Mouse (Mus musculus) lung, embryonic 14.5 days (tissue): ENCODE measurements around the gene Fbxl18. TPM values are rescaled to one million over a fixed set of nuclear protein-coding genes. Genes with fewer than 3 reads are reported as not detected.

Experiments used
- ATAC-seq: fragments of 200-750 bp; cut with Nextera tagmentation; 2 replicates; pipeline ENCODE4 v1.8.0; 2017; ENCODE audit warnings: mild to moderate bottlenecking, moderate TSS enrichment, moderate library complexity; ENCODE audit not compliant: insufficient read depth
- DNase-seq: peaks from one replicate; pipeline ENCODE4 v3.0.0-alpha.2; 2015
- H3K27ac ChIP-seq: fragments of 300-500 bp; sonication (generic); 2 replicates; pipeline ENCODE4 v1.5.1; 2014; ENCODE audit warnings: low read depth, mild to moderate bottlenecking, moderate library complexity
- H3K27me3 ChIP-seq: fragments of 300-500 bp; sonication (generic); 2 replicates; pipeline ENCODE4 v1.6.1; 2014; ENCODE audit warnings: low read length, control low read depth; ENCODE audit not compliant: insufficient read depth
- H3K36me3 ChIP-seq: fragments of 300-500 bp; sonication (generic); 2 replicates; pipeline ENCODE4 v1.6.1; 2014; ENCODE audit warnings: control low read depth; ENCODE audit not compliant: insufficient read depth
- H3K4me1 ChIP-seq: fragments of 300-500 bp; sonication (generic); 2 replicates; pipeline ENCODE4 v1.6.1; 2014; ENCODE audit warnings: antibody characterized with exemption, control low read depth; ENCODE audit not compliant: insufficient read depth
- H3K4me2 ChIP-seq: fragments of 300-500 bp; sonication (generic); 2 replicates; pipeline ENCODE4 v1.6.1; 2014; ENCODE audit warnings: mild to moderate bottlenecking
- H3K4me3 ChIP-seq: fragments of 300-500 bp; sonication (generic); 2 replicates; pipeline ENCODE4 v1.5.1; 2014; ENCODE audit warnings: low read depth, low read length
- H3K9ac ChIP-seq: fragments of 300-500 bp; sonication (generic); 2 replicates; pipeline ENCODE4 v1.6.1; 2014
- H3K9me3 ChIP-seq: fragments of 300-500 bp; sonication (generic); 2 replicates; pipeline ENCODE4 v1.6.1; 2016; ENCODE audit warnings: low read depth, low read length, control low read depth
- CTCF ChIP-seq: IDR thresholded peaks from 2 replicates; pipeline ENCODE4 v1.5.1; 2016; ENCODE audit warnings: antibody characterized with exemption, low read depth
- WGBS: fragments of 180-500 bp; shearing (Covaris S2); extraction: QIAGEN DNeasy Blood & Tissue Kit; methylation state at CpG from one replicate; pipeline ENCODE4 v1.1.7; 2014; 5-methylcytosine and 5-hydroxymethylcytosine counted together
- polyA plus RNA-seq: library from polyadenylated mRNA; unstranded; fragments of >200 nt; fragmentation: Nextera tagmentation; extraction: Ambion mirVana; gene quantifications from 2 replicates; pipeline ENCODE4 v1.2.1, GENCODE M21; 2014

Fbxl18 gene
- polyA plus RNA-seq, 1 experiment from 2014 or later, result 11.8 TPM

- H3K4me2 ChIP-seq, result peak overlapping the region; percentile 50
- DNase-seq, result peak; percentile 83
- H3K27ac ChIP-seq, result peak overlapping the region; percentile 91
- TF ChIP-seq CTCF, result no peak
- peak; percentile 90 for ATAC-seq
- H3K36me3 ChIP-seq, result no peaks in the 10 kb centered on the region
- H3K9me3 ChIP-seq, result no peaks in the 10 kb centered on the region
- H3K27me3 ChIP-seq, result no peaks in the 10 kb centered on the region
- H3K4me1 ChIP-seq, result peaks cover 17% of the 10 kb centered on the region; the same call in 1 of the 2 replicates
- H3K9ac ChIP-seq, result peak overlapping the region; percentile 23
- 8% methylated on average over 13 of the region's 13 CpGs for WGBS
- H3K4me3 ChIP-seq, result peak overlapping the region; percentile 1; the same call in 1 of the 2 replicates
Observed at GRCm38 (mm10) chr5:142926204-142926939, 31.2 kb upstream of the Fbxl18 start.

DNA sequence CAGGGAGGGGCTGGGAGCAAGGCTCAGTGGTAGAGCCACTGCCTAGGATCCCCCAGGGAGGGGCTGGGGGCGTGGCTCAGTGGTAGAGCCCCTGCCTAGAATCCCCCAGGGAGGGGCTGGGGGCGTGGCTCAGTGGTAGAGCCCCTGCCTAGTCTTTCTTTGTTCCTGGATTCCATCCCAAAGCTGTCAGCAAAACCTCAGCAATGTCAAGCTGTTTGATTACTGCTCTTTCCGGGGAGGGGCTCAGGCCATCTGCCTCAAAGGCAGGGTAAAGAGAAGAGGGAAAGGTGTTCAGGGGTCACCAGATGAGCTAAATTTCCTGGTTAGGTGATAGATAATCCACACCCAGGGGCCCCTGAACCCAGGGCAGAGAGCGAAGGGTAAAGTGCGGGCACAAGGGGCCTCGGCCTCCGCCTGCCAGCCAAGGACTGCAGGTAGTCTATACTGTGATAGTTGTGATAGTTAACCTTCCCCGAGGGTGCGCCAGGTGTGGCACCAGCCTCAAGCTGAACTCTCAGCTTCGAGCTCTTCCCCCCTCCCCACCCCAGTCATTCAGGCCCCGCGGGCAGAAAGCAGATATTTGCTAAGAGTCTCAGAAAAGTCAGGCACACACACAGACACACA is 29.2 kb upstream of the Fbxl18 start:
- Histone ChIP-seq H3K4me3 (no peak overlapping the region), H3K27ac (no peak overlapping the region), H3K4me1 (peaks cover 24% of the 10 kb centered on the region; the same call in 1 of the 2 replicates), H3K36me3 (no peaks in the 10 kb centered on the region), H3K27me3 (no peaks in the 10 kb centered on the region), H3K9ac (no peak overlapping the region), H3K9me3 (no peaks in the 10 kb centered on the region), H3K4me2 (no peak overlapping the region)
- TF ChIP-seq CTCF, result no peak
- no peak for DNase-seq
- WGBS, result 74% methylated on average over 12 of the region's 12 CpGs
- no peak for ATAC-seq

DNA sequence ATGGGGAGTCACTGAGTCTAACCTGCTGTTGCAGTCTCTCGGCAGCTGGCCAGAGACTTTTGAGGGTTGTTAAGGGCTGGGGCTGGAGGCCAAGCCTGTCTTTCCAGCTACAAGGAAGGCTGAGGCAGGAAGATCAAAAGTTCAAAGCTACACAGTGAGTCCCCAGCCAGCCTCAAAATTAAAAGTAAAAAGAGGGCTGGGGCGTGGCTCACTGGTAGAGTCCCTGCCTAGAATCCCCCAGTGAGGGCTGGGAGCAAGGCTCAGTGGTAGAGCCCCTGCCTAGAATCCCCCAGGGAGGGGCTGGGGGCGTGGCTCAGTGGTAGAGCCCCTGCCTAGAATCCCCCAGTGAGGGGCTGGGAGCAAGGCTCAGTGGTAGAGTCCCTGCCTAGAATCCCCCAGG is 28.6 kb upstream of the Fbxl18 start:
- peaks cover 24% of the 10 kb centered on the region; the same call in 1 of the 2 replicates for H3K4me1 ChIP-seq
- H3K36me3 ChIP-seq, result no peaks in the 10 kb centered on the region
- H3K27me3 ChIP-seq, result no peaks in the 10 kb centered on the region
- H3K4me3 ChIP-seq, result no peak overlapping the region
- DNase-seq (no peak), ATAC-seq (no peak)
- WGBS, result 80% methylated on average over 3 of the region's 3 CpGs
- no peak overlapping the region for H3K27ac ChIP-seq
- no peak overlapping the region for H3K4me2 ChIP-seq
- no peak for TF ChIP-seq CTCF
- H3K9ac ChIP-seq, result no peak overlapping the region
- no peaks in the 10 kb centered on the region for H3K9me3 ChIP-seq

DNA sequence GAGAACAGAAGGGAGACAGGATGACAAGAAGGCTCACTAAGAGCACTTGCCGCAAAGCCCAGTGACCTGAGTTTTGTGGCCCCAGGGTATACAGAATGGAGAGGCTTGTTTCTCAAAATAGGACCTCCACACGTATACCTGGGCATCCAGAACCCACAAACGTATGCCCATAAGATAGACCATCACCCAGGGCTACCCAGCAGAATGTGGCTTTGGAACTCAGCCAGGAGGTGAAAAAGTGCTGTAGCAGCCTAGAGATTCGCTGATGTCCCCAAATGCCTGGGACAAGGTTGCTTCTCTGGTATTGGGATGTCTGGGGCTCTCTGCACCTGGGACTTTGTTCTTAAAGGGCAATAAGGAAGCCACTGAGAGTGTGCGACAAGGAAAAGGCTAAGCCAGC is 27.0 kb upstream of the Fbxl18 start:
- no peak overlapping the region for H3K9ac ChIP-seq
- H3K4me2 ChIP-seq, result no peak overlapping the region
- DNase-seq, result no peak
- no peaks in the 10 kb centered on the region for H3K9me3 ChIP-seq
- no peak for ATAC-seq
- no peak overlapping the region for H3K27ac ChIP-seq
- no peak for TF ChIP-seq CTCF
- peaks cover 22% of the 10 kb centered on the region; the same call in 1 of the 2 replicates for H3K4me1 ChIP-seq
- no peak overlapping the region for H3K4me3 ChIP-seq
- WGBS, result 86% methylated on average over 5 of the region's 5 CpGs
- H3K36me3 ChIP-seq, result no peaks in the 10 kb centered on the region
- no peaks in the 10 kb centered on the region for H3K27me3 ChIP-seq

- Histone ChIP-seq H3K4me1 (peaks cover 11% of the 10 kb centered on the region; the same call in 1 of the 2 replicates), H3K27me3 (no peaks in the 10 kb centered on the region), H3K36me3 (no peaks in the 10 kb centered on the region), H3K4me2 (peak overlapping the region; percentile 19; the same call in 1 of the 2 replicates), H3K27ac (peak overlapping the region; percentile 78), H3K4me3 (no peak overlapping the region), H3K9me3 (no peaks in the 10 kb centered on the region), H3K9ac (peak overlapping the region; percentile 13; the same call in 1 of the 2 replicates)
- no peak for DNase-seq
- 49% methylated on average over 6 of the region's 6 CpGs for WGBS
- TF ChIP-seq CTCF, result no peak
- 0 out of 2 replicates have a peak, but pooled peaks have one; percentile 3 for ATAC-seq
Observed at GRCm38 (mm10) chr5:142921074-142921459, 25.8 kb upstream of the Fbxl18 start.

GRCm38 (mm10) chr5:142920311-142921073 is 25.3 kb upstream of the Fbxl18 start:
- TF ChIP-seq CTCF, result no peak
- Histone ChIP-seq H3K4me1 (peaks cover 7% of the 10 kb centered on the region; the same call in 1 of the 2 replicates), H3K27me3 (no peaks in the 10 kb centered on the region), H3K9me3 (no peaks in the 10 kb centered on the region), H3K4me3 (no peak overlapping the region), H3K9ac (0 out of 2 replicates have a peak overlapping the region, but pooled peaks have one; percentile 13), H3K27ac (peak overlapping the region; percentile 78), H3K4me2 (peak overlapping the region; percentile 19; the same call in 1 of the 2 replicates), H3K36me3 (no peaks in the 10 kb centered on the region)
- 25% methylated on average over 8 of the region's 8 CpGs for WGBS
- ATAC-seq, result peak; percentile 97
- peak; percentile 79 for DNase-seq
